22 mouse cellular contexts compared by ENCODE assay signal in the genomic region with DNA sequence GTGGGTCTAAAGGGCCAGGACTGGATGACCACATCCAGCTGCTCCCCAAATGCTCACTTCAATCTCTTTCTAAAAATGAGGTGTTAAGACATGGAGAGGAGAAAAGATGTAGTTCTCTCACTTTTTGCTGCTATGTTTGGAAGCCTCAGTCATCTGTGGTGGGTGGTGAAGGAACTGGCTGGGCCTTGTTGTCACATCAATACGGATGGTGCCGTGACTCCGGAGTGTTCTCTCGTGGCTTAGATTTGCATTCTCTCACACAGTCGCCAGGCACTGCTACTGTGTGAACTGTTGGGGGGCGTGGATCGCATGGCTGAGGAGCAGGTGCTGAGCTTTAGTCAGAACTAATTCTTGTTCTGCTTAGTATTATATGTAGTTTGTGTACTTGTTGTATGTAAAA. TPM values are rescaled to one million over a fixed set of nuclear protein-coding genes. Genes with fewer than 3 reads are reported as not detected.
DNase-seq lines count a peak whose midpoint lies in the region; ATAC-seq lines count a peak whose summit lies in the region.
"Had no signal": no experiment of that assay in that cellular context is flagged by ENCODE, and none has a peak within 500 bp of the region (broad histone marks: within the 10 kb centered on the region; RNA-seq: fewer than 3 reads in every experiment).

No protein-coding gene starts in this region.

- H3K9me3 ChIP-seq in forebrain, embryonic 10.5 days = no peaks in the 10 kb centered on the region
- H3K9me3 ChIP-seq in forebrain, embryonic 16.5 days (ENCODE audit: control insufficient read depth, low read length) = no peaks in the 10 kb centered on the region
- no peaks in the 10 kb centered on the region for H3K9me3 ChIP-seq in limb, embryonic 10.5 days (replicated peaks)
- H3K9me3 ChIP-seq in forebrain, embryonic 15.5 days = no peaks in the 10 kb centered on the region
- H3K9me3 ChIP-seq: limb, embryonic 12.5 days; neural tube, embryonic 15.5 days had no signal

- no peaks in the 10 kb centered on the region for H3K36me3 ChIP-seq in forebrain, embryonic 10.5 days (replicated peaks)
- H3K36me3 ChIP-seq in forebrain, embryonic 16.5 days (ENCODE audit: control insufficient read depth, insufficient read depth) = no peaks in the 10 kb centered on the region
- H3K36me3 ChIP-seq in limb, embryonic 10.5 days = no peaks in the 10 kb centered on the region
- no peaks in the 10 kb centered on the region for H3K36me3 ChIP-seq in forebrain, embryonic 15.5 days
- H3K36me3 ChIP-seq: limb, embryonic 12.5 days; neural tube, embryonic 15.5 days had no signal

- DNase-seq in forebrain, embryonic 10.5 days (ENCODE audit: extremely low spot score, low spot score) = peak; percentile 5
- DNase-seq in left cerebral cortex, adult 18-20 months (ENCODE audit: low spot score in 2 of 2) = peak; percentile 57 to 72
- DNase-seq in limb, embryonic 10.5 days (ENCODE audit: low spot score) = peak; percentile 12
- DNase-seq in right cerebral cortex, postnatal 36 days (ENCODE audit: low spot score in 2 of 2) = peak; percentile 62 to 84
- no peak for DNase-seq in cerebellum, adult 11-12 months
- no peak for DNase-seq in kidney, postnatal 4 days
- DNase-seq: adrenal gland, postnatal 14 days; cerebellum, postnatal 14 days; gastrocnemius, postnatal 25 days; heart, postnatal 36 days; kidney, adult 18-20 months; liver, postnatal 0 days had no signal

- 89% methylated on average over 7 of the region's 7 CpGs for WGBS in forebrain, embryonic 10.5 days
- 77% methylated on average over 7 of the region's 7 CpGs for WGBS in forebrain, embryonic 16.5 days
- WGBS in limb, embryonic 10.5 days = 81% methylated on average over 7 of the region's 7 CpGs
- WGBS in forebrain, embryonic 15.5 days = 81% methylated on average over 7 of the region's 7 CpGs

- no peak overlapping the region for H3K27ac ChIP-seq in forebrain, embryonic 10.5 days
- no peak overlapping the region for H3K27ac ChIP-seq in forebrain, embryonic 16.5 days (ENCODE audit: low read length)
- H3K27ac ChIP-seq in limb, embryonic 10.5 days = no peak overlapping the region
- no peak overlapping the region for H3K27ac ChIP-seq in forebrain, embryonic 15.5 days (replicated peaks)
- H3K27ac ChIP-seq: hindbrain, embryonic 14.5 days; limb, embryonic 12.5 days; neural tube, embryonic 15.5 days; stomach, postnatal 0 days had no signal

- H3K4me2 ChIP-seq in forebrain, embryonic 16.5 days (ENCODE audit: low read length) = no peak overlapping the region
- H3K4me2 ChIP-seq in forebrain, embryonic 15.5 days (replicated peaks) = no peak overlapping the region
- H3K4me2 ChIP-seq: hindbrain, embryonic 14.5 days; limb, embryonic 12.5 days; liver, embryonic 11.5 days; midbrain, embryonic 11.5 days; neural tube, embryonic 15.5 days had no signal

- no peak for ATAC-seq in forebrain, embryonic 16.5 days
- no peak for ATAC-seq in forebrain, embryonic 15.5 days (replicated peaks)
- ATAC-seq: inflammation-experienced regulatory T-cells, adult 6 months; liver, postnatal 0 days; lung, postnatal 0 days had no signal

- H3K4me3 ChIP-seq in forebrain, embryonic 10.5 days = no peak overlapping the region
- H3K4me3 ChIP-seq in forebrain, embryonic 16.5 days (replicated peaks; ENCODE audit: low read length) = no peak overlapping the region
- no peak overlapping the region for H3K4me3 ChIP-seq in limb, embryonic 10.5 days
- H3K4me3 ChIP-seq in forebrain, embryonic 15.5 days = no peak overlapping the region
- H3K4me3 ChIP-seq: limb, embryonic 12.5 days; neural tube, embryonic 15.5 days had no signal

- H3K4me1 ChIP-seq in forebrain, embryonic 10.5 days = peaks cover 10% of the 10 kb centered on the region; the same call in 1 of the 2 replicates
- H3K4me1 ChIP-seq in forebrain, embryonic 16.5 days (replicated peaks; ENCODE audit: control insufficient read depth, insufficient read depth, low read length) = 0 out of 2 replicates have a peak, but pooled peaks cover 3% of the 10 kb centered on the region
- no peaks in the 10 kb centered on the region for H3K4me1 ChIP-seq in limb, embryonic 10.5 days
- H3K4me1 ChIP-seq in forebrain, embryonic 15.5 days = peaks cover 4% of the 10 kb centered on the region; the same call in 1 of the 2 replicates
- H3K4me1 ChIP-seq: limb, embryonic 12.5 days had no signal

- 0 out of 2 replicates have a peak, but pooled peaks cover 6% of the 10 kb centered on the region for H3K27me3 ChIP-seq in forebrain, embryonic 10.5 days (ENCODE audit: poor library complexity, severe bottlenecking)
- H3K27me3 ChIP-seq in forebrain, embryonic 16.5 days (replicated peaks; ENCODE audit: control insufficient read depth, insufficient read depth, low read length) = no peaks in the 10 kb centered on the region
- no peaks in the 10 kb centered on the region for H3K27me3 ChIP-seq in limb, embryonic 10.5 days (ENCODE audit: low read depth, poor library complexity, severe bottlenecking)
- H3K27me3 ChIP-seq in forebrain, embryonic 15.5 days = no peaks in the 10 kb centered on the region
- H3K27me3 ChIP-seq: limb, embryonic 12.5 days had no signal

- H3K9ac ChIP-seq in forebrain, embryonic 16.5 days (replicated peaks; ENCODE audit: low read depth, low read length) = no peak overlapping the region
- H3K9ac ChIP-seq in forebrain, embryonic 15.5 days (replicated peaks) = no peak overlapping the region
- H3K9ac ChIP-seq: hindbrain, embryonic 14.5 days; limb, embryonic 12.5 days; liver, postnatal 0 days; neural tube, embryonic 15.5 days had no signal

RNA-seq across cellular contexts. Expression of gene Pmp22, which starts 47.6 kb away (rescaled TPM):
- polyA plus RNA-seq in forebrain, embryonic 10.5 days (2016; fragmentation: Nextera tagmentation; extraction: Ambion mirVana) = 12.9 and 15.6 TPM in 2 replicates
- 24.3 and 37.4 TPM in 2 replicates for polyA plus RNA-seq in forebrain, embryonic 16.5 days (2015; fragmentation: Nextera tagmentation; extraction: Ambion mirVana)
- total RNA-seq in left cerebral cortex, adult 18-20 months (2021) = 10 to 100 TPM; 29.8 to 31.3 TPM
- 27.7 and 29.8 TPM in 2 replicates for polyA plus RNA-seq in limb, embryonic 10.5 days (2016; fragmentation: Nextera tagmentation; extraction: Ambion mirVana)
- 25.5 and 26.5 TPM in 2 replicates for polyA plus RNA-seq in forebrain, embryonic 15.5 days (2015; fragmentation: Nextera tagmentation; extraction: Ambion mirVana)
- polyA plus RNA-seq: inflammation-experienced regulatory T-cells, adult 6 months had no signal

Comparison
In these comparisons a context has a peak if more than half of its experiments do, and no peak if none do; other contexts are left out.
1. DNase-seq: peak in forebrain, embryonic 10.5 days (single experiment), left cerebral cortex, adult 18-20 months (2 of 2), limb, embryonic 10.5 days (single experiment) and right cerebral cortex, postnatal 36 days (2 of 2); none in cerebellum, adult 11-12 months (single experiment) and kidney, postnatal 4 days (0 of 2).